Mouse (Mus musculus): Measurements from ENCODE around the gene Ybx3. TPM values are rescaled to one million over a fixed set of nuclear protein-coding genes. Genes with fewer than 3 reads are reported as not detected.

Gene Ybx3
- polyA plus RNA-seq, 1 experiment from 2014 or later: 25.0 TPM

GRCm38 (mm10) chr6:131382232-131382983 lies 5.9 kb downstream of the Ybx3 start:
- H3K4me1 ChIP-seq (replicated peaks): peaks cover 31% of the 10 kb centered on the region
- ATAC-seq: peak; percentile 64
- no peak overlapping the region for H3K4me2 ChIP-seq (replicated peaks)
- WGBS: 57% methylated on average over 14 of the region's 14 CpGs
- no peak overlapping the region for H3K4me3 ChIP-seq (replicated peaks)
- H3K27ac ChIP-seq: no peak overlapping the region
- H3K9me3 ChIP-seq: no peaks in the 10 kb centered on the region
- H3K27me3 ChIP-seq: no peaks in the 10 kb centered on the region
- no peak overlapping the region for H3K9ac ChIP-seq (replicated peaks)
- H3K36me3 ChIP-seq: peaks cover 33% of the 10 kb centered on the region

- ATAC-seq: no peak
- 96% methylated on average over 18 of the region's 18 CpGs for WGBS
- Histone ChIP-seq H3K27me3 (no peaks in the 10 kb centered on the region), H3K4me2 (replicated peaks) (no peak overlapping the region), H3K9me3 (no peaks in the 10 kb centered on the region), H3K36me3 (peaks cover 61% of the 10 kb centered on the region), H3K27ac (no peak overlapping the region), H3K4me3 (replicated peaks) (no peak overlapping the region), H3K9ac (replicated peaks) (no peak overlapping the region), H3K4me1 (replicated peaks) (peaks cover 13% of the 10 kb centered on the region; the same call in 1 of the 2 replicates)
These were observed 9.3 kb downstream of the Ybx3 start for GRCm38 (mm10) chr6:131378858-131379428.

GRCm38 (mm10) chr6:131377378-131377777 lies 10.9 kb downstream of the Ybx3 start:
- no peaks in the 10 kb centered on the region for H3K27me3 ChIP-seq
- no peak for ATAC-seq
- H3K9me3 ChIP-seq: no peaks in the 10 kb centered on the region
- H3K4me2 ChIP-seq (replicated peaks): no peak overlapping the region
- H3K4me1 ChIP-seq (replicated peaks): peaks cover 6% of the 10 kb centered on the region; the same call in 1 of the 2 replicates
- H3K27ac ChIP-seq: no peak overlapping the region
- WGBS: 96% methylated on average over 5 of the region's 5 CpGs
- H3K9ac ChIP-seq (replicated peaks): no peak overlapping the region
- peaks cover 66% of the 10 kb centered on the region for H3K36me3 ChIP-seq
- H3K4me3 ChIP-seq (replicated peaks): no peak overlapping the region

- H3K9me3 ChIP-seq: no peaks in the 10 kb centered on the region
- H3K9ac ChIP-seq (replicated peaks): no peak overlapping the region
- 93% methylated on average over 13 of the region's 13 CpGs for WGBS
- H3K27me3 ChIP-seq: no peaks in the 10 kb centered on the region
- no peak overlapping the region for H3K27ac ChIP-seq
- ATAC-seq: no peak
- no peak overlapping the region for H3K4me3 ChIP-seq (replicated peaks)
- no peak overlapping the region for H3K4me2 ChIP-seq (replicated peaks)
- no peaks in the 10 kb centered on the region for H3K4me1 ChIP-seq (replicated peaks)
- peaks cover 68% of the 10 kb centered on the region for H3K36me3 ChIP-seq
These were observed 13.5 kb downstream of the Ybx3 start for GRCm38 (mm10) chr6:131374594-131375340.

- H3K27me3 ChIP-seq: no peaks in the 10 kb centered on the region
- H3K9me3 ChIP-seq: no peaks in the 10 kb centered on the region
- no peak overlapping the region for H3K4me3 ChIP-seq (replicated peaks)
- no peak for ATAC-seq
- no peak overlapping the region for H3K4me2 ChIP-seq (replicated peaks)
- H3K27ac ChIP-seq: no peak overlapping the region
- WGBS: 97% methylated on average over 5 of the region's 5 CpGs
- no peak overlapping the region for H3K9ac ChIP-seq (replicated peaks)
- peaks cover 60% of the 10 kb centered on the region for H3K36me3 ChIP-seq
- no peaks in the 10 kb centered on the region for H3K4me1 ChIP-seq (replicated peaks)
These were observed 15.1 kb downstream of the Ybx3 start for GRCm38 (mm10) chr6:131373160-131373559.

- Histone ChIP-seq H3K4me1 (replicated peaks) (no peaks in the 10 kb centered on the region), H3K36me3 (peaks cover 59% of the 10 kb centered on the region), H3K4me2 (replicated peaks) (no peak overlapping the region), H3K9me3 (no peaks in the 10 kb centered on the region), H3K27me3 (no peaks in the 10 kb centered on the region), H3K9ac (replicated peaks) (no peak overlapping the region), H3K27ac (no peak overlapping the region), H3K4me3 (replicated peaks) (no peak overlapping the region)
- WGBS: 95% methylated on average over 5 of the region's 5 CpGs
- no peak for ATAC-seq
These were observed 17.5 kb downstream of the Ybx3 start for GRCm38 (mm10) chr6:131370767-131371166.

- Histone ChIP-seq H3K36me3 (peaks cover 56% of the 10 kb centered on the region), H3K9me3 (no peaks in the 10 kb centered on the region), H3K4me3 (replicated peaks) (no peak overlapping the region), H3K9ac (replicated peaks) (no peak overlapping the region), H3K4me2 (replicated peaks) (no peak overlapping the region), H3K27me3 (no peaks in the 10 kb centered on the region), H3K4me1 (replicated peaks) (no peaks in the 10 kb centered on the region), H3K27ac (no peak overlapping the region)
- ATAC-seq: no peak
- WGBS: 89% methylated on average over 8 of the region's 8 CpGs
These were observed 18.2 kb downstream of the Ybx3 start for GRCm38 (mm10) chr6:131369866-131370616.

- peak; percentile 68; the same call in 1 of the 2 replicates for ATAC-seq
- Histone ChIP-seq H3K9me3 (no peaks in the 10 kb centered on the region), H3K27ac (no peak overlapping the region), H3K9ac (replicated peaks) (no peak overlapping the region), H3K36me3 (peaks cover 54% of the 10 kb centered on the region), H3K27me3 (no peaks in the 10 kb centered on the region), H3K4me3 (replicated peaks) (no peak overlapping the region), H3K4me1 (replicated peaks) (no peaks in the 10 kb centered on the region), H3K4me2 (replicated peaks) (no peak overlapping the region)
- WGBS: 63% methylated on average over 4 of the region's 4 CpGs
These were observed 21.2 kb downstream of the Ybx3 start for GRCm38 (mm10) chr6:131367101-131367500.

GRCm38 (mm10) chr6:131364353-131364752 lies 23.9 kb downstream of the Ybx3 start:
- H3K36me3 ChIP-seq: peaks cover 40% of the 10 kb centered on the region
- H3K27me3 ChIP-seq: no peaks in the 10 kb centered on the region
- no peak overlapping the region for H3K4me3 ChIP-seq (replicated peaks)
- no peak overlapping the region for H3K27ac ChIP-seq
- H3K4me1 ChIP-seq (replicated peaks): no peaks in the 10 kb centered on the region
- H3K9me3 ChIP-seq: no peaks in the 10 kb centered on the region
- WGBS: 95% methylated on average over 2 of the region's 2 CpGs
- H3K4me2 ChIP-seq (replicated peaks): no peak overlapping the region
- H3K9ac ChIP-seq (replicated peaks): no peak overlapping the region
- no peak for ATAC-seq

- Histone ChIP-seq H3K36me3 (peaks cover 34% of the 10 kb centered on the region), H3K4me2 (replicated peaks) (no peak overlapping the region), H3K27me3 (no peaks in the 10 kb centered on the region), H3K9me3 (no peaks in the 10 kb centered on the region), H3K27ac (no peak overlapping the region), H3K9ac (replicated peaks) (no peak overlapping the region), H3K4me1 (replicated peaks) (no peaks in the 10 kb centered on the region), H3K4me3 (replicated peaks) (no peak overlapping the region)
- no peak for ATAC-seq
- 85% methylated on average over 7 of the region's 7 CpGs for WGBS
These were observed 25.1 kb downstream of the Ybx3 start for GRCm38 (mm10) chr6:131362987-131363765.

- H3K36me3 ChIP-seq: peaks cover 15% of the 10 kb centered on the region
- no peak overlapping the region for H3K27ac ChIP-seq
- ATAC-seq: peak; percentile 53; the same call in 1 of the 2 replicates
- H3K4me1 ChIP-seq (replicated peaks): no peaks in the 10 kb centered on the region
- no peaks in the 10 kb centered on the region for H3K9me3 ChIP-seq
- no peak overlapping the region for H3K4me3 ChIP-seq (replicated peaks)
- 77% methylated on average over 5 of the region's 5 CpGs for WGBS
- H3K9ac ChIP-seq (replicated peaks): no peak overlapping the region
- no peaks in the 10 kb centered on the region for H3K27me3 ChIP-seq
- H3K4me2 ChIP-seq (replicated peaks): no peak overlapping the region
These were observed 27.6 kb downstream of the Ybx3 start for GRCm38 (mm10) chr6:131360693-131361092.
